ENCODE assay signal across 9 mouse cellular contexts in genomic region chr11:76429556-76429955, GRCm38 (mm10). TPM values are rescaled to one million over a fixed set of nuclear protein-coding genes. Genes with fewer than 3 reads are reported as not detected.
DNase-seq lines count a peak whose midpoint lies in the region; ATAC-seq lines count a peak whose summit lies in the region.
"Had no signal": no experiment of that assay in that cellular context is flagged by ENCODE, and none has a peak within 500 bp of the region (broad histone marks: within the 10 kb centered on the region; RNA-seq: fewer than 3 reads in every experiment).

No protein-coding gene starts in this region.

- peaks cover 46 to 67% of the 10 kb centered on the region in 2 experiments for H3K4me1 ChIP-seq in heart, embryonic 14.5 days (ENCODE audit: control insufficient read depth in 2 of 2, insufficient read depth in 2 of 2, low read length in 2 of 2)
- H3K4me1 ChIP-seq in embryonic facial prominence, embryonic 12.5 days, result peaks cover 30% of the 10 kb centered on the region
- no peaks in the 10 kb centered on the region for H3K4me1 ChIP-seq in hindbrain, embryonic 11.5 days (replicated peaks; ENCODE audit: control insufficient read depth, insufficient read depth, low read length)
- peaks cover 23% of the 10 kb centered on the region for H3K4me1 ChIP-seq in midbrain, embryonic 13.5 days (replicated peaks)

- peak overlapping the region; percentile 72 to 86 for H3K27ac ChIP-seq in heart, embryonic 14.5 days (replicated peaks in 1 of 2; ENCODE audit: control insufficient read depth in 1 of 2, insufficient read depth in 1 of 2, low read depth in 2 of 2, low read length in 2 of 2)
- H3K27ac ChIP-seq in embryonic facial prominence, embryonic 12.5 days, result peak overlapping the region; percentile 98
- 0 out of 2 replicates have a peak overlapping the region, but pooled peaks have one; percentile 13 for H3K27ac ChIP-seq in hindbrain, embryonic 11.5 days (ENCODE audit: low read depth, low read length)
- peak overlapping the region; percentile 55 for H3K27ac ChIP-seq in midbrain, embryonic 13.5 days

- no peaks in the 10 kb centered on the region for H3K27me3 ChIP-seq in heart, embryonic 14.5 days (ENCODE audit: control insufficient read depth, insufficient read depth, low read length)
- H3K27me3 ChIP-seq in embryonic facial prominence, embryonic 12.5 days, result no peaks in the 10 kb centered on the region
- no peaks in the 10 kb centered on the region for H3K27me3 ChIP-seq in hindbrain, embryonic 11.5 days (ENCODE audit: control insufficient read depth, insufficient read depth, low read length)
- no peaks in the 10 kb centered on the region for H3K27me3 ChIP-seq in midbrain, embryonic 13.5 days
- H3K27me3 ChIP-seq: CH12.LX had no signal

- 28% methylated on average over 7 of the region's 7 CpGs for WGBS in heart, embryonic 14.5 days
- 29% methylated on average over 7 of the region's 7 CpGs for WGBS in embryonic facial prominence, embryonic 12.5 days
- WGBS in hindbrain, embryonic 11.5 days, result 59% methylated on average over 7 of the region's 7 CpGs
- WGBS in midbrain, embryonic 13.5 days, result 58% methylated on average over 7 of the region's 7 CpGs

- peaks cover 19% of the 10 kb centered on the region for H3K36me3 ChIP-seq in heart, embryonic 14.5 days (ENCODE audit: control insufficient read depth, insufficient read depth, low read length)
- H3K36me3 ChIP-seq in embryonic facial prominence, embryonic 12.5 days, result peaks cover 15% of the 10 kb centered on the region
- H3K36me3 ChIP-seq in hindbrain, embryonic 11.5 days (ENCODE audit: control insufficient read depth, insufficient read depth, low read length), result no peaks in the 10 kb centered on the region
- H3K36me3 ChIP-seq in midbrain, embryonic 13.5 days, result peaks cover 56% of the 10 kb centered on the region

- no peak overlapping the region for H3K4me2 ChIP-seq in heart, embryonic 14.5 days (ENCODE audit: low read length)
- no peak overlapping the region for H3K4me2 ChIP-seq in embryonic facial prominence, embryonic 12.5 days (replicated peaks)
- no peak overlapping the region for H3K4me2 ChIP-seq in hindbrain, embryonic 11.5 days (replicated peaks; ENCODE audit: low read depth, low read length)
- H3K4me2 ChIP-seq in midbrain, embryonic 13.5 days (replicated peaks), result no peak overlapping the region

- DNase-seq in heart, adult 9 months (ENCODE audit: low spot score in 2 of 2), result no peak
- DNase-seq in hindbrain, embryonic 11.5 days (ENCODE audit: low spot score), result no peak
- no peak for DNase-seq in adrenal gland, adult (ENCODE audit: inconsistent age in 2 of 2, low spot score in 1 of 2)
- DNase-seq in embryo, embryonic 9.5 days (ENCODE audit: extremely low spot score), result no peak
- no peak for DNase-seq in frontal cortex, postnatal 25 days (ENCODE audit: low spot score in 2 of 2)

- peak overlapping the region; percentile 42; the same call in 1 of the 2 replicates for H3K9ac ChIP-seq in heart, embryonic 14.5 days (ENCODE audit: low read length)
- peak overlapping the region; percentile 44; the same call in 1 of the 2 replicates for H3K9ac ChIP-seq in embryonic facial prominence, embryonic 12.5 days
- no peak overlapping the region for H3K9ac ChIP-seq in hindbrain, embryonic 11.5 days (ENCODE audit: low read depth, low read length)
- H3K9ac ChIP-seq in midbrain, embryonic 13.5 days (replicated peaks), result peak overlapping the region; percentile 44; the same call in 1 of the 2 replicates

- no peak for ATAC-seq in heart, embryonic 14.5 days (ENCODE audit: insufficient number of reproducible peaks, insufficient read depth, low FRiP score, low read depth)
- ATAC-seq in embryonic facial prominence, embryonic 12.5 days (ENCODE audit: insufficient number of reproducible peaks, insufficient read depth, low FRiP score, low TSS enrichment), result no peak
- no peak for ATAC-seq in hindbrain, embryonic 11.5 days (ENCODE audit: low FRiP score)
- ATAC-seq in midbrain, embryonic 13.5 days, result no peak

- no peaks in the 10 kb centered on the region for H3K9me3 ChIP-seq in heart, embryonic 14.5 days (ENCODE audit: control insufficient read depth, low read length)
- no peaks in the 10 kb centered on the region for H3K9me3 ChIP-seq in embryonic facial prominence, embryonic 12.5 days
- H3K9me3 ChIP-seq in hindbrain, embryonic 11.5 days (ENCODE audit: control insufficient read depth, low read length), result no peaks in the 10 kb centered on the region
- H3K9me3 ChIP-seq in midbrain, embryonic 13.5 days, result no peaks in the 10 kb centered on the region

- H3K4me3 ChIP-seq in heart, embryonic 14.5 days (ENCODE audit: control insufficient read depth in 1 of 2, insufficient read depth in 1 of 2, low read depth in 1 of 2, low read length in 2 of 2), result no peak overlapping the region
- H3K4me3 ChIP-seq in embryonic facial prominence, embryonic 12.5 days, result no peak overlapping the region
- no peak overlapping the region for H3K4me3 ChIP-seq in hindbrain, embryonic 11.5 days (ENCODE audit: low read depth, low read length)
- H3K4me3 ChIP-seq in midbrain, embryonic 13.5 days (replicated peaks), result no peak overlapping the region

RNA-seq across cellular contexts. Expression of gene Timm22, which starts 22.8 kb away (rescaled TPM):
- polyA plus RNA-seq in heart, embryonic 14.5 days (2014; fragmentation: Nextera tagmentation; extraction: Ambion mirVana), result 93.4 and 96.2 TPM in 2 replicates
- polyA plus RNA-seq in embryonic facial prominence, embryonic 12.5 days (2016; fragmentation: Nextera tagmentation; extraction: Ambion mirVana), result 142 TPM in 2 replicates
- polyA plus RNA-seq in hindbrain, embryonic 11.5 days (2014; fragmentation: Nextera tagmentation; extraction: Ambion mirVana), result 113 and 116 TPM in 2 replicates
- 96.3 and 102 TPM in 2 replicates for polyA plus RNA-seq in midbrain, embryonic 13.5 days (2015; fragmentation: Nextera tagmentation; extraction: Ambion mirVana)

RNA-seq across cellular contexts. Expression of gene Nxn, which starts 30.6 kb away (rescaled TPM):
- 23.7 and 26.8 TPM in 2 replicates for polyA plus RNA-seq in heart, embryonic 14.5 days (2014; fragmentation: Nextera tagmentation; extraction: Ambion mirVana)
- 72.1 and 77.9 TPM in 2 replicates for polyA plus RNA-seq in embryonic facial prominence, embryonic 12.5 days (2016; fragmentation: Nextera tagmentation; extraction: Ambion mirVana)
- 40.0 and 45.2 TPM in 2 replicates for polyA plus RNA-seq in hindbrain, embryonic 11.5 days (2014; fragmentation: Nextera tagmentation; extraction: Ambion mirVana)
- 29.0 and 34.3 TPM in 2 replicates for polyA plus RNA-seq in midbrain, embryonic 13.5 days (2015; fragmentation: Nextera tagmentation; extraction: Ambion mirVana)

Comparison
In these comparisons a context has a peak if more than half of its experiments do, and no peak if none do; other contexts are left out.
1. H3K27ac ChIP-seq: peak in every context shown above with its lines; median percentile 98 in embryonic facial prominence, embryonic 12.5 days; 79 in heart, embryonic 14.5 days; 55 in midbrain, embryonic 13.5 days; 13 in hindbrain, embryonic 11.5 days.